Mouse (Mus musculus) neural tube, embryonic 12.5 days (tissue): ENCODE results near the gene Gins3. TPM values are rescaled to one million over a fixed set of nuclear protein-coding genes. Genes with fewer than 3 reads are reported as not detected.
"Not testable (repeated sequence)": the region's sequence is repeated elsewhere in the genome, so short reads cannot be mapped to it uniquely, and the experiment has no call there.

ENCODE experiments used
- ATAC-seq: fragments of 200-750 bp; cut with Nextera tagmentation; 2 replicates; pipeline ENCODE4 v1.8.0; 2017; ENCODE audit warnings: low read depth, mild to moderate bottlenecking, moderate TSS enrichment, moderate library complexity; ENCODE audit not compliant: low FRiP score
- H3K27ac ChIP-seq: fragments of 300-500 bp; sonication (generic); 2 replicates; pipeline ENCODE4 v1.5.1; 2016
- H3K27me3 ChIP-seq: fragments of 300-500 bp; sonication (generic); replicated peaks from 2 replicates; pipeline ENCODE4 v1.6.1; 2016; ENCODE audit warnings: mild to moderate bottlenecking
- H3K36me3 ChIP-seq: fragments of 300-500 bp; sonication (generic); 2 replicates; pipeline ENCODE4 v1.6.1; 2016; ENCODE audit warnings: mild to moderate bottlenecking
- H3K4me1 ChIP-seq: fragments of 300-500 bp; sonication (generic); 2 replicates; pipeline ENCODE4 v1.6.1; 2016
- H3K4me2 ChIP-seq: fragments of 300-500 bp; sonication (generic); replicated peaks from 2 replicates; pipeline ENCODE4 v1.6.1; 2016; ENCODE audit warnings: mild to moderate bottlenecking
- H3K4me3 ChIP-seq: fragments of 300-500 bp; sonication (generic); 2 replicates; pipeline ENCODE4 v1.5.1; 2016
- H3K9ac ChIP-seq: fragments of 300-500 bp; sonication (generic); 2 replicates; pipeline ENCODE4 v1.6.1; 2016; ENCODE audit warnings: mild to moderate bottlenecking
- H3K9me3 ChIP-seq: fragments of 300-500 bp; sonication (generic); 2 replicates; pipeline ENCODE4 v1.6.1; 2016; ENCODE audit warnings: mild to moderate bottlenecking
- WGBS: fragments of 180-500 bp; shearing (Covaris S2); methylation state at CpG from one replicate; pipeline ENCODE4 v1.1.7; 2016; 5-methylcytosine and 5-hydroxymethylcytosine counted together
- polyA plus RNA-seq: library from polyadenylated mRNA; unstranded; fragments of >200 nt; fragmentation: Nextera tagmentation; extraction: Ambion mirVana; gene quantifications from 2 replicates; pipeline ENCODE4 v1.2.1, GENCODE M21; 2016

The Gins3 gene
- polyA plus RNA-seq, 1 experiment from 2014 or later: 16.1 TPM

DNA sequence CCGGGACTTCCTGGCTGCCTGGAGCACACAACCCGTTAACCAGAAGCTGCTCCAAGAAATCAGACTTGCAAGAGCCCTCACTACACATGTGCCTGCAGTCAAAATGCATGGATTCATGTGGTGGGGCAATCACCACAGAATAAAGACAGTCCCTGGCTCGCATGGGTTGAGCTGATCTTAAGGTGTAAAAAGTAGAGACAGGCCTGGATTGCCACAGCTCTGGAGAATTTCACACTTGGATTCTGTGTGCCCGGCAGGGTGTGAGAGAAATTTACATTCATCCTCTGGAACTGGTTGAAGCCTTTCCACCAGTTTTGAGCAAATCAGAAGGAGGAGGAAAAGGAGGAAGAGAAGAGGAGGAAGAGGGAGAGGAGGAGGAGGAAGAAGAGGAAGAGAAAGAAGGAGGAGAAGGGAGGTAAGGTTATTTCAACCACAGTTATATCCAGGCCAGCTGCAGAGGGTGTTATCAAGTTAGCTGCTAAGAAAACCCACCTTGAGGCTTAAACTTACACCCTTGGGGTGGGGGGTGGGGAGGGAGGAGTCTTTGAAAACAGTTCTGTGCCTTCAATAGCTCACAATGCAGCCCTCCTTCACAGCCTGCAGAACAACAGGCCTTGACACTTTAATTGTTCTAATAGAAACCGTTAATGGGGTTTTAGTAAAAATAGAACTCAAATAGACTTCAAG is 23.2 kb downstream of the Gins3 start:
- H3K9me3 ChIP-seq: no peaks in the 10 kb centered on the region
- no peak for ATAC-seq
- H3K4me1 ChIP-seq: peaks cover 5% of the 10 kb centered on the region; the same call in 1 of the 2 replicates
- no peak overlapping the region for H3K4me3 ChIP-seq
- no peak overlapping the region for H3K27ac ChIP-seq
- H3K9ac ChIP-seq: no peak overlapping the region
- no peaks in the 10 kb centered on the region for H3K36me3 ChIP-seq
- H3K27me3 ChIP-seq: no peaks in the 10 kb centered on the region
- no peak overlapping the region for H3K4me2 ChIP-seq
- 48% methylated on average over 5 of the region's 5 CpGs for WGBS

DNA sequence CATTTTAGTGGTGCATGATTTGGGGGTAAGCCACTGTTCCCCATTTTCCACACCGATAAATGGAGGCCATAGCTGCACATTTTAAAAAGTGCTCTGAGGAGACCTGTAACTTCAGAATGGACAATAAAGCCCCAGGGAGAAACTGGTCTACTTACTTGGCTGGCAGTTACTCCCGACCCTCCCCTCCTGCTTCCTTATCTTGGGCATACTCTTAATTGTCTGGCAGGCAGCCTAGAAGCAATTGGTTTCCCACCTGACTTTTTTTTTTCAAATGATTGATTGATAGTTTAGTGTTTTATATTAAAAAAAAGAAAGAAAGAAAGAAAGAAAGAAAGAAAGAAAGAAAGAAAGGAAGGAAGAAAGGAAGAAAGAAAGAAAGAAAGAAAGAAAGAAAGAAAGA is 24.3 kb downstream of the Gins3 start:
- no peaks in the 10 kb centered on the region for H3K9me3 ChIP-seq
- peaks cover 5% of the 10 kb centered on the region; the same call in 1 of the 2 replicates for H3K4me1 ChIP-seq
- H3K27ac ChIP-seq: no peak overlapping the region
- 49% methylated on average over 2 of the region's 2 CpGs for WGBS
- H3K27me3 ChIP-seq: no peaks in the 10 kb centered on the region
- no peak overlapping the region for H3K4me2 ChIP-seq
- ATAC-seq: no peak
- no peak overlapping the region for H3K9ac ChIP-seq
- H3K4me3 ChIP-seq: no peak overlapping the region
- H3K36me3 ChIP-seq: no peaks in the 10 kb centered on the region

DNA sequence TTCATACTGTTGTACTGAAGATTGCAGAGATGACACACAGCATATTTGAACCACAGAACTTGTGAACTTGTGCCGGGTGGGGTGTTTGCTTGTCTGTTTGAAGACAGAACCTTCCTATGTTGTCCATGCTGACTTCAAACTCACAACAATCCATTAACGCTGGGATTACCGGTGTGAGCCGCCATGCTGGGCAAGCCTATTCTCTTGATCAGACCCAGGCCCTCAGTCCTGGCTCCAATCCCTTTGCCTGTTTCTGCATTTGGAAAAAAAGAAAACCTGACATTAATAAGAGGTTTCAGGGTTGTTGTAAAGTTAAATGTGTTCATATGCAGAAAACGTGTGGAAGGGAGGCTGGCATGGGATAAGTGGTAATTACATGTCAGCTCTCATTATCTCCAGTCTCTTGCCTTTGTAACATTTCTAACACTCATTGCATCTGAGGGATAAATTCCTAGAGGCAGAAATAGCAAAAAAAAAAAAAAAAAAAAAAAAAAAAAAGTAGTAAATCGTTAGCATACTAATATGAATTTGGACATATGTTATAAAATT is 27.2 kb downstream of the Gins3 start:
- no peak for ATAC-seq
- H3K4me3 ChIP-seq: no peak overlapping the region
- H3K4me1 ChIP-seq: peaks cover 5% of the 10 kb centered on the region; the same call in 1 of the 2 replicates
- 87% methylated on average over 6 of the region's 6 CpGs for WGBS
- no peaks in the 10 kb centered on the region for H3K36me3 ChIP-seq
- H3K9me3 ChIP-seq: no peaks in the 10 kb centered on the region
- no peak overlapping the region for H3K27ac ChIP-seq
- H3K27me3 ChIP-seq: no peaks in the 10 kb centered on the region
- H3K9ac ChIP-seq: no peak overlapping the region
- H3K4me2 ChIP-seq: no peak overlapping the region

DNA sequence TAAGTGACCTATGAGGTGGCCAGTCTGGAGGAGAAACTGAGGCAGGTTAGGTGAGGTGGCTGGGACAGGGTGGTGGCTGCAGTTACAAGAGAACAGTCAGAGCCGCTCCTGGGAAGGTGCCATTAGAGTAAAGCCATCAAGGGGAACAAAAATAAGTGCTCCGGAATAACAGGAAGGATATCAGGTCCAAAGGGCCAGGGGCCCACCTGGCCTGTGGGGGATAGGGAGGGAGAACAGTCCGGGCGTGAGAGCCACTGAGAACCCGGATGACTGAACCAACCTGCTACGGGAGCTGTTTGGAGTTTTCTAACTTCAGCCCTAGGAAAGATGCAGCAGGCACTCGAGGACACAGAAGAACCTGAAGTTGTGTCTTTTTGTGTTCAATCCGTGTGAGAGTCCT is 27.8 kb downstream of the Gins3 start:
- H3K36me3 ChIP-seq: no peaks in the 10 kb centered on the region
- no peak overlapping the region for H3K9ac ChIP-seq
- peaks cover 5% of the 10 kb centered on the region; the same call in 1 of the 2 replicates for H3K4me1 ChIP-seq
- H3K27ac ChIP-seq: no peak overlapping the region
- 80% methylated on average over 8 of the region's 8 CpGs for WGBS
- H3K27me3 ChIP-seq: no peaks in the 10 kb centered on the region
- no peak overlapping the region for H3K4me3 ChIP-seq
- no peak for ATAC-seq
- no peaks in the 10 kb centered on the region for H3K9me3 ChIP-seq
- H3K4me2 ChIP-seq: no peak overlapping the region

DNA sequence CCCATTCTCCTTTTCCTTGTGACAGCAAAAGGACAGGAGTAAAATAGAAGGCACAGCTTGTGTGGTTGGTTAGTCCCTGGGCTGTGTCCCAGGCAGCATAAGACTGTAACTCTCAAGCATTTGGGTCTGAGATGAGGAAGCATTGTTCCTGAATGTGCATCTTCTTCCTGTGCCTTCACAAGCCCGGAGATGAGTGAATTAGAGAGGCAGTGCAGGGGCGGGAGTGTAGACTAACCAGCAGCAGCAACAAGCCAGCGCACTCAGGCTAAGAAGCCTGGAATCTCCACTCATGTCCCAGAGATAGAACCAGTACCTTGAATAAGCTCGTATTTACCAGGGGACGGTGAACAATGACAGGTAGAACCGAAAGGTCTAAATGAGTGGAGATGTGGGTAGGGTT is 28.3 kb downstream of the Gins3 start:
- Histone ChIP-seq H3K27me3 (no peaks in the 10 kb centered on the region), H3K9me3 (no peaks in the 10 kb centered on the region), H3K4me2 (no peak overlapping the region), H3K4me3 (no peak overlapping the region), H3K9ac (no peak overlapping the region), H3K4me1 (peaks cover 2% of the 10 kb centered on the region; the same call in 1 of the 2 replicates), H3K27ac (no peak overlapping the region), H3K36me3 (no peaks in the 10 kb centered on the region)
- no peak for ATAC-seq
- 88% methylated on average over 6 of the region's 6 CpGs for WGBS

DNA sequence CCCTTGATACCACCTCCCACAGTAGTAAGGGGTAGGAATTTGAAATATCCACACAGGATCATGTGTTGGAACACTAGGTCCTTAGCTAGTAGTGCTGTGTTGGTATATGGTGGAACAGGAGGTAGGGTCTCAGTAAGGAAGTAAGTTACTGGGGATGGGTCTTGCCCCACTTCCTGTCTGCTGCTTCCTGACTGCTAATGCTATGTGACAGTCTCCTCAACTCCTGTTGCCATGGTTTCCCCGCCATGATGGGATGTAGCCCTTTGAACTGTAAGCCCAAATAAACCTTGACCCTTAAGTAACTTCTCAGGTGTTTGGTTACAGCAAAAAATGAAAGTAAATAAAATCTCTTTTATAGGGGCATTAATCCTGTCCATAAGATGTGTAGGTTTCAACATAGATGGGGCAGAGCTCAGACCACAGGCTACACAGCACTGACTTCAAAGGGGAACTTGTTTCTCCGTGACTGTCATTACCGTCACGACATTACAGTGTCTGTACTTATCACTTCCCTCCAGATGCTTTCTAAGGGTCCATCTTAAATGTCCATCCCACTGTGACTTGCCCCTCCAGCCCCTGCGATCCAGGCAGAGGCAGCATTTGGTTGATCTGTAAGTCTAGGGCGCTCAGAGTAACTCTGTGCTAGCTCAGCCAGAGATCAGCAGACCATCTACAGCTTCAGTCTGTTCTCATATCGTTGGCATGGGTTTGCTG is 29.8 kb downstream of the Gins3 start:
- H3K4me1 ChIP-seq: no peaks in the 10 kb centered on the region
- no peak overlapping the region for H3K27ac ChIP-seq
- WGBS: 83% methylated on average over 7 of the region's 7 CpGs
- no peak overlapping the region for H3K9ac ChIP-seq
- no peak overlapping the region for H3K4me3 ChIP-seq
- no peak overlapping the region for H3K4me2 ChIP-seq
- H3K27me3 ChIP-seq: no peaks in the 10 kb centered on the region
- H3K36me3 ChIP-seq: no peaks in the 10 kb centered on the region
- H3K9me3 ChIP-seq: no peaks in the 10 kb centered on the region
- ATAC-seq: no peak

DNA sequence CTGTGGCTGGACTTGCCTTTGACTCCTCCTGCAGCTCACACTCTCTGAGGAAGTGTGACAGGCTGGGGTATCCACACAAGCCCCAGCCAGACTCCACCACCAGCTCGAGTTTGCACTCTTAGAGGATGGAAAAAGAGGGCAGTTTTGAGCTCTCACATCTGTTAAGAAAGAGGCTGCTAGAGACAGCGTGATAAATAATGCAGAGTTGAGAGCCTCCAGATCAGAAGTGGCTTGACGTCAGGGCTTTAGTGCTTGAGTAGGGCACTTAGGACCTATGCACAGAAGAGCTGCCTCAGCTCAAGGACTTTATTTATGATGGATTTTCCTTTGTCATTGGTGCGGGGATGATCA is 30.3 kb downstream of the Gins3 start:
- Histone ChIP-seq H3K27me3 (no peaks in the 10 kb centered on the region), H3K9me3 (no peaks in the 10 kb centered on the region), H3K4me2 (no peak overlapping the region), H3K4me1 (no peaks in the 10 kb centered on the region), H3K27ac (no peak overlapping the region), H3K9ac (no peak overlapping the region), H3K36me3 (no peaks in the 10 kb centered on the region), H3K4me3 (no peak overlapping the region)
- 74% methylated on average over 4 of the region's 4 CpGs for WGBS
- no peak for ATAC-seq

DNA sequence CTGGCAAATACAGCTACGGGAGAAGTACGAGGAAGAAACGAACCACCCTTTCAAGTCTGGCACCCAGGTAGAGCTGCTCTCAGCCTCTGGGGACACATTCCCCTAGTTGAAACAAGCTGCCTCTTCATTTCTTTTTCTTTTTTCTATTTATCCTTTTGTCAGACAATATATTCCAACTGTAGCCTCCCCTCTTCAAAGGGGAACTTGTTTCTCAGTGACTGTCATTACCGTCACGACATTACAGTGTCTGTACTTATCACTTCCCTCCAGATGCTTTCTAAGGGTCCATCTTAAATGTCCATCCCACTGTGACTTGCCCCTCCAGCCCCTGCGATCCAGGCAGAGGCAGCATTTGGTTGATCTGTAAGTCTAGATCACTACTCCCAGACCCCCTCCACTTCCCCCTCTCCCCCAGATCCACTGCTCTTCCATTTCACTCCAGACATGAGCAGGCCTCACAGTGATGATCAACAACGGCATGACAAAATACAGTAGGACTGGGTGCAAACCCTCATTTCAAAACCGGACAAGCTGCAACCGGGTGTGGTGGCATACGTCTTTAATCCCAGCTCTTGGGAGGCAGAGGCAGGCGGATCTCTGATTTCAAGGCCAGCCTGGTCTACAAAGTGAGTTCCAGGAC is 32.7 kb downstream of the Gins3 start:
- not testable (repeated sequence) for H3K27me3 ChIP-seq, H3K9ac ChIP-seq, H3K27ac ChIP-seq, ATAC-seq, H3K4me3 ChIP-seq, H3K36me3 ChIP-seq, H3K4me1 ChIP-seq, H3K4me2 ChIP-seq, H3K9me3 ChIP-seq
- WGBS: 94% methylated on average over 11 of the region's 11 CpGs

DNA sequence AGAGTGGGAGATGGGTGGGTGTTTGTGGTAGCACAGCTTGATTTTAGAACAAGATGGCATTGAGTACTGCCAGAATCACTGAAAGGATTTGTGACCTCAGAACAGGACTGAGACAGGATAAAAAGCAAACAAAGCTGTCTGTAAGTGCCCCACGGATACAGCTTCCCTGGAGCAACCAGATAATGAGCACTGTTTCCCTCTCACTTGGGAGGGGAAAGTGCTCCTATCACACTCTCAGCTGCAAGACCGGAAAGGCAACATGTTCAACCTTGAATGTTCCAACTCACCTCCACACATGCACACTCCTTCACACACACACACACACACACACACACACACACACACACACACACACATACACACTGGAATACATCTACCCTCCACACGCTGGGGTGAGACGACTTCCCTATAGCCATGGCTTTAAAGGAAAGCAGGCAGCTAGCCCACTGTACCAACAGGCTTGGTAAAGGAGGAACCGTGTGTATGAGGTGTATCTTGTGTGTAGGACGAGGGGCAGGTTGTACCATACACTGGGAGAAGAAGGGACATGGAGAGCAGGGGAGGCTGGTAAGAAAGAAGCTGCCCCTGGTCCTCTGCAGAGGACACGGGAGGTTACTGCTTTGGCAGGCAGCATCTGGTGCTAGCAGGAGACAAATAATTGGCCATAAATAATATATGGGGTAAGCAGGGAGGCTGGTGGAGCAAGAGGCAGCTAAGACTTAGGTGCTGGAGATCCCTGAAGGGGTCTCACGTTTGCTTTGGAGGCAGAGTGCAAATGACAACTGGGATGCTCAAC is 35.1 kb downstream of the Gins3 start:
- H3K4me2 ChIP-seq: no peak overlapping the region
- no peaks in the 10 kb centered on the region for H3K4me1 ChIP-seq
- H3K36me3 ChIP-seq: no peaks in the 10 kb centered on the region
- WGBS: 63% methylated on average over 8 of the region's 8 CpGs
- H3K27me3 ChIP-seq: no peaks in the 10 kb centered on the region; the same call in 1 of the 2 replicates
- H3K9me3 ChIP-seq: no peaks in the 10 kb centered on the region
- H3K4me3 ChIP-seq: no peak overlapping the region
- ATAC-seq: peak; percentile 50; the same call in 1 of the 2 replicates
- no peak overlapping the region for H3K27ac ChIP-seq
- no peak overlapping the region for H3K9ac ChIP-seq

DNA sequence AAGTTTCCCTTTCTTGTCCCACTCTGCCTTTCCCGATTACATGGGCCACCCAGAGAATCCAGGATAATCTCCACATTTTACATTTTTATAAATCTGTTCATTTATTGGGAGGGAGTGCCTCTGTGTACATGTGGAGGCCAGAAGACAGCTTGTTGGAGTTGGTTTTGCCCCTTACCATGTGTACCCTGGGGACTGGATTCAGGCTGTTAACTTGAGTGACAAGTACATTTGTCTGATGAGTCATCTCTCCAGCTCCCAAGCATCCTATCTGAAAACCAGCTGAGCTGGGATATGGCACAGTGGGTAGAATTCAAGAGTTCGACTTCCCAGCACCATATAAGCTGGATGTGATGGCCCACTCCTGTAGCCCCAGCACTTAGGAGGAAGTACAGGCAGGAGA is 36.7 kb downstream of the Gins3 start:
- Histone ChIP-seq H3K4me2 (no peak overlapping the region), H3K27ac (no peak overlapping the region), H3K9ac (no peak overlapping the region), H3K4me1 (peaks cover 4% of the 10 kb centered on the region), H3K36me3 (no peaks in the 10 kb centered on the region), H3K27me3 (no peaks in the 10 kb centered on the region; the same call in 1 of the 2 replicates), H3K9me3 (no peaks in the 10 kb centered on the region), H3K4me3 (no peak overlapping the region)
- ATAC-seq: no peak
- WGBS: 76% methylated on average over 2 of the region's 2 CpGs

DNA sequence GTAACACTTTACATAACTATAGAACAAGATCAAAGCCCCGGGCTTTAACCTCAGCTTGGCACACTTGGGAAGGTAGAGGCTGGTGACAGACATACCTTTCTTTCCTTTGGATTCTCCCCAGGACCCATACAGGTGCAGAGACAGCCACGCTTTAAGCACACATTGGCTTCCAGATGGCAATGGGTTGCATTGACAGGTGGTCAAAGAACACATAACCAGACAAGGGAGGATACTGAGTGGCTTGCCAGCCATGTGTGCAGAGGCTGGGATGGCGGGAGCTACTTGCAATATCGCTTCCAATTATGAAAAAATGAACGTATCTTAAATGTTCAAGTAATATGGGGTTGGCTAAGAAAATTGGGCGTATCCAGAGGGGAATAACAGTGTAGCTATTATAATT is 38.6 kb downstream of the Gins3 start:
- Histone ChIP-seq H3K4me1 (peaks cover 4% of the 10 kb centered on the region), H3K9me3 (no peaks in the 10 kb centered on the region), H3K4me2 (no peak overlapping the region), H3K27ac (no peak overlapping the region), H3K9ac (no peak overlapping the region), H3K4me3 (no peak overlapping the region), H3K36me3 (no peaks in the 10 kb centered on the region), H3K27me3 (peaks cover 14% of the 10 kb centered on the region)
- ATAC-seq: no peak
- WGBS: 84% methylated on average over 6 of the region's 6 CpGs

DNA sequence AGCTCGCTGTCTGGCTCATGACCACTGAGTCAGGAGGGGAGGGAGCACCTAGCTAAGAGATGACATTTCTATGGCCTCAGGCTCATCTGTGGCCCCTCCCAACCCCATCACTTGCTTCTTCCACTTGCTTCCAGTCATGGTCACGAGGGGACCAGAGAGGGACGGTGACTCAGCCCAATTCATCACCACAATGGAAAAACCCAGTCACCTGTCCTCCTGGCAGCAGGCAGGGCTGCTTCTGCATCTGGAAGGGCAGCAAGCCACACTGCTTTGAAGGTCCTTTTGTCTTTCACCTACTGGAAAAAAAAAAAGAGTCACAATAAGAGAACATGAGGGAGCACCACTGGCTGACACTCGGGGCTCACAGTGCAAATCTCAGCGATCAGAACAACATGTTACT is 39.6 kb downstream of the Gins3 start:
- no peaks in the 10 kb centered on the region for H3K36me3 ChIP-seq
- H3K4me3 ChIP-seq: no peak overlapping the region
- peaks cover 11% of the 10 kb centered on the region for H3K4me1 ChIP-seq
- peaks cover 24% of the 10 kb centered on the region for H3K27me3 ChIP-seq
- ATAC-seq: no peak
- H3K4me2 ChIP-seq: no peak overlapping the region
- H3K27ac ChIP-seq: no peak overlapping the region
- no peaks in the 10 kb centered on the region for H3K9me3 ChIP-seq
- H3K9ac ChIP-seq: no peak overlapping the region
- WGBS: 78% methylated on average over 5 of the region's 5 CpGs
